Comparison of ENCODE assay signal across 14 mouse cellular contexts in the genomic region with DNA sequence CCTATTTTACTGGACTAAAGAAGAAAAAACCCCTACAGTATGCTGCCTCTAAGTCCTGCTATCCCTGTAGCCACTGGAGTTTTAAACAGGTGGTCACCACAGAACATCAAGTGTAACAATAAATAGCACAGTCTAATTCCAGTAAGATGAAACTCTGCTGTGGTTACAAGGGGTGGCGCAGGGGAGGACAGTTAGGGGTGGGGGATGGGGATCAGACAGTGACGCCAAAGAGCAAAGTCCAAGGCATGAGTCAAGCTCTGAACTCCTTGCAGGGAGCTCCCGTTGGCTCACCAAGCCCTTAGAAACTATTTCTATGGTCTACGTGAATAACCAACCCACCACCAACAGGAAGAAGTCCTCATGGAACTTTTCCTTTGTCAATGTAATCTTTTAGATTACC.
DNase-seq lines count a peak whose midpoint lies in the region; ATAC-seq and TF ChIP-seq lines count a peak whose summit lies in the region.
"Had no signal": no experiment of that assay in that cellular context is flagged by ENCODE, and none has a peak within 500 bp of the region (broad histone marks: within the 10 kb centered on the region; RNA-seq: fewer than 3 reads in every experiment).

No protein-coding gene starts in this region.

- H3K9me3 ChIP-seq in heart, embryonic 15.5 days (replicated peaks) = no peaks in the 10 kb centered on the region
- H3K9me3 ChIP-seq in kidney, postnatal 0 days (replicated peaks; ENCODE audit: low read length) = no peaks in the 10 kb centered on the region
- no peaks in the 10 kb centered on the region; the same call in 1 of the 2 replicates for H3K9me3 ChIP-seq in stomach, embryonic 16.5 days (replicated peaks; ENCODE audit: control insufficient read depth, low read length)
- H3K9me3 ChIP-seq in midbrain, embryonic 13.5 days = no peaks in the 10 kb centered on the region
- H3K9me3 ChIP-seq: embryonic facial prominence, embryonic 15.5 days; limb, embryonic 10.5 days had no signal

- no peak overlapping the region for H3K4me3 ChIP-seq in heart, embryonic 15.5 days
- H3K4me3 ChIP-seq in kidney, postnatal 0 days (replicated peaks; ENCODE audit: low read depth, low read length) = no peak overlapping the region
- H3K4me3 ChIP-seq in stomach, embryonic 16.5 days (replicated peaks; ENCODE audit: low read length) = no peak overlapping the region
- H3K4me3 ChIP-seq in midbrain, embryonic 13.5 days (replicated peaks) = no peak overlapping the region
- H3K4me3 ChIP-seq: embryonic facial prominence, embryonic 15.5 days; limb, embryonic 10.5 days had no signal

- intact Hi-C loops in heart, postnatal 10 days (cut with DNase I) = no loop called here

- TF ChIP-seq CTCF in Patski (IDR thresholded peaks at IDR 0.05) = no peak
- no peak for TF ChIP-seq CTCF in kidney, postnatal 0 days (IDR thresholded peaks at IDR 0.05; ENCODE audit: low read depth)

- WGBS in heart, embryonic 15.5 days = 36% methylated on average over 4 of the region's 4 CpGs
- WGBS in kidney, postnatal 0 days = 34% methylated on average over 4 of the region's 4 CpGs
- 52% methylated on average over 4 of the region's 4 CpGs for WGBS in stomach, embryonic 16.5 days
- WGBS in midbrain, embryonic 13.5 days = 81% methylated on average over 4 of the region's 4 CpGs

- H3K27me3 ChIP-seq in heart, embryonic 15.5 days = no peaks in the 10 kb centered on the region
- no peaks in the 10 kb centered on the region for H3K27me3 ChIP-seq in Patski
- H3K27me3 ChIP-seq in kidney, postnatal 0 days (ENCODE audit: insufficient read depth, low read length) = no peaks in the 10 kb centered on the region
- H3K27me3 ChIP-seq in stomach, embryonic 16.5 days (ENCODE audit: control insufficient read depth, insufficient read depth, low read length) = no peaks in the 10 kb centered on the region
- no peaks in the 10 kb centered on the region for H3K27me3 ChIP-seq in midbrain, embryonic 13.5 days
- H3K27me3 ChIP-seq: embryonic facial prominence, embryonic 15.5 days had no signal

- H3K4me1 ChIP-seq in heart, embryonic 15.5 days (replicated peaks) = peaks cover 13% of the 10 kb centered on the region
- H3K4me1 ChIP-seq in kidney, postnatal 0 days (replicated peaks; ENCODE audit: insufficient read depth, low read length) = no peaks in the 10 kb centered on the region
- H3K4me1 ChIP-seq in stomach, embryonic 16.5 days (ENCODE audit: control insufficient read depth, insufficient read depth, low read length) = no peaks in the 10 kb centered on the region
- H3K4me1 ChIP-seq in midbrain, embryonic 13.5 days (replicated peaks) = no peaks in the 10 kb centered on the region
- H3K4me1 ChIP-seq: limb, embryonic 10.5 days had no signal

- DNase-seq in heart, postnatal 10 days = no peak
- no peak for DNase-seq in Patski (ENCODE audit: low read depth, low spot score)
- DNase-seq in kidney, postnatal 0 days (ENCODE audit: low spot score) = no peak
- no peak for DNase-seq in thymus, postnatal 25 days
- DNase-seq: cerebellum, adult 9-10 months; forebrain, postnatal 0 days; right cerebral cortex, postnatal 25 days had no signal

- in situ Hi-C loops in Patski (cut with MboI; ENCODE audit: low pct_unique_long_range_greater_than_20kb) = no loop called here

- H3K9ac ChIP-seq in heart, embryonic 15.5 days = no peak overlapping the region
- H3K9ac ChIP-seq in kidney, postnatal 0 days (ENCODE audit: low read depth, low read length) = no peak overlapping the region
- no peak overlapping the region for H3K9ac ChIP-seq in stomach, embryonic 16.5 days (ENCODE audit: low read length)
- no peak overlapping the region for H3K9ac ChIP-seq in midbrain, embryonic 13.5 days (replicated peaks)
- H3K9ac ChIP-seq: embryonic facial prominence, embryonic 15.5 days; forebrain, postnatal 0 days had no signal

- H3K27ac ChIP-seq in heart, embryonic 15.5 days = 0 out of 2 replicates have a peak overlapping the region, but pooled peaks have one; percentile 1
- H3K27ac ChIP-seq in kidney, postnatal 0 days = no peak overlapping the region
- H3K27ac ChIP-seq in stomach, embryonic 16.5 days (ENCODE audit: low read length) = no peak overlapping the region; the same call in 1 of the 2 replicates
- H3K27ac ChIP-seq in midbrain, embryonic 13.5 days = no peak overlapping the region
- H3K27ac ChIP-seq: embryonic facial prominence, embryonic 15.5 days; limb, embryonic 10.5 days had no signal

- no peaks in the 10 kb centered on the region for H3K36me3 ChIP-seq in heart, embryonic 15.5 days
- no peaks in the 10 kb centered on the region for H3K36me3 ChIP-seq in kidney, postnatal 0 days (ENCODE audit: insufficient read depth, low read length)
- H3K36me3 ChIP-seq in stomach, embryonic 16.5 days (ENCODE audit: control insufficient read depth, insufficient read depth, low read length) = no peaks in the 10 kb centered on the region
- no peaks in the 10 kb centered on the region for H3K36me3 ChIP-seq in midbrain, embryonic 13.5 days
- H3K36me3 ChIP-seq: embryonic facial prominence, embryonic 15.5 days; limb, embryonic 10.5 days had no signal

- CTCF ChIA-PET in Patski (lab: Charles Lee) = interaction anchor here (1.3 to 2.0 kb wide), 4 partner anchors 12 to 72 kb away, joined by 3 to 5 read pairs (median 4); no protein-coding TSS in a partner anchor

- POLR2A ChIA-PET in Patski (lab: Charles Lee) = no interaction called here

- no peak overlapping the region for H3K4me2 ChIP-seq in heart, embryonic 15.5 days
- no peak overlapping the region for H3K4me2 ChIP-seq in kidney, postnatal 0 days (ENCODE audit: low read length)
- H3K4me2 ChIP-seq in stomach, embryonic 16.5 days (ENCODE audit: low read depth, low read length) = no peak overlapping the region
- no peak overlapping the region for H3K4me2 ChIP-seq in midbrain, embryonic 13.5 days (replicated peaks)
- H3K4me2 ChIP-seq: embryonic facial prominence, embryonic 15.5 days; midbrain, embryonic 11.5 days had no signal

- no peak for ATAC-seq in heart, embryonic 15.5 days (replicated peaks; ENCODE audit: insufficient number of reproducible peaks, insufficient read depth, low FRiP score, low read depth)
- peak; percentile 51 for ATAC-seq in Patski
- peak; percentile 87 for ATAC-seq in kidney, postnatal 0 days (replicated peaks; ENCODE audit: low FRiP score, low read depth)
- ATAC-seq in stomach, embryonic 16.5 days (ENCODE audit: insufficient read depth, low FRiP score) = peak; percentile 89
- ATAC-seq in midbrain, embryonic 13.5 days = no peak
- ATAC-seq: forebrain, postnatal 0 days; lung, postnatal 0 days had no signal

Comparison
In these comparisons a context has a peak if more than half of its experiments do, and no peak if none do; other contexts are left out.
1. ATAC-seq: peak in Patski (single experiment), kidney, postnatal 0 days (single experiment) and stomach, embryonic 16.5 days (single experiment); none in heart, embryonic 15.5 days (single experiment) and midbrain, embryonic 13.5 days (single experiment).